Mouse (Mus musculus): Measurements from ENCODE around the gene P2rx7. TPM values are rescaled to one million over a fixed set of nuclear protein-coding genes. Genes with fewer than 3 reads are reported as not detected.
A peak's percentile ranks its signal among the peaks of the same experiment; 100 is the strongest.

P2rx7 gene
- total RNA-seq, 2 experiments from 2014 or later: 8.4 to 9.8 TPM

GRCm38 (mm10) chr5:122679881-122680280, 36.2 kb downstream of the P2rx7 start:
- DNase-seq (ENCODE audit: low spot score in 2 of 2): peak; percentile 18 to 19

GRCm38 (mm10) chr5:122681276-122681675, 37.6 kb downstream of the P2rx7 start:
- Histone ChIP-seq H3K4me3 (no peak overlapping the region), H3K27ac (no peak overlapping the region)
- no peak for DNase-seq (ENCODE audit: low spot score in 2 of 2)
- no peak; the same call in 1 of the 2 replicates for TF ChIP-seq CTCF (conservative IDR thresholded peaks at IDR 0.05)

More at GRCm38 (mm10) chr5:122679881-122680280, 36.2 kb downstream of the P2rx7 start:
- no peak for TF ChIP-seq CTCF (conservative IDR thresholded peaks at IDR 0.05)
- no peak overlapping the region for H3K4me3 ChIP-seq
- no peak overlapping the region for H3K27ac ChIP-seq

- DNase-seq (ENCODE audit: low spot score in 2 of 2): no peak
- no peak for TF ChIP-seq CTCF (conservative IDR thresholded peaks at IDR 0.05)
- Histone ChIP-seq H3K27ac (peak overlapping the region; percentile 39; the same call in 1 of the 2 replicates), H3K4me3 (no peak overlapping the region)
Measured at GRCm38 (mm10) chr5:122683926-122684325, 40.2 kb downstream of the P2rx7 start.

- no peak overlapping the region for H3K27ac ChIP-seq
Measured at GRCm38 (mm10) chr5:122687391-122687790, 43.7 kb downstream of the P2rx7 start.

GRCm38 (mm10) chr5:122689153-122689552, 45.4 kb downstream of the P2rx7 start:
- H3K4me3 ChIP-seq: no peak overlapping the region
- no peak for TF ChIP-seq CTCF (conservative IDR thresholded peaks at IDR 0.05)
- no peak for DNase-seq (ENCODE audit: low spot score in 2 of 2)
- H3K27ac ChIP-seq: no peak overlapping the region

More at GRCm38 (mm10) chr5:122687391-122687790, 43.7 kb downstream of the P2rx7 start:
- H3K4me3 ChIP-seq: no peak overlapping the region
- TF ChIP-seq CTCF (conservative IDR thresholded peaks at IDR 0.05): no peak
- DNase-seq (ENCODE audit: low spot score in 2 of 2): no peak

GRCm38 (mm10) chr5:122690486-122690885, 46.8 kb downstream of the P2rx7 start:
- H3K4me3 ChIP-seq: no peak overlapping the region
- no peak for DNase-seq (ENCODE audit: low spot score in 2 of 2)
- H3K27ac ChIP-seq: no peak overlapping the region
- no peak for TF ChIP-seq CTCF (conservative IDR thresholded peaks at IDR 0.05)

GRCm38 (mm10) chr5:122693431-122694207, 49.9 kb downstream of the P2rx7 start:
- peak overlapping the region; percentile 79 for H3K27ac ChIP-seq
- no peak for TF ChIP-seq CTCF (conservative IDR thresholded peaks at IDR 0.05)
- no peak overlapping the region for H3K4me3 ChIP-seq
- DNase-seq (ENCODE audit: low spot score in 2 of 2): peak; percentile 19 to 49

GRCm38 (mm10) chr5:122695516-122695915, 51.8 kb downstream of the P2rx7 start:
- no peak for DNase-seq (ENCODE audit: low spot score in 2 of 2)
- no peak overlapping the region for H3K27ac ChIP-seq
- H3K4me3 ChIP-seq: no peak overlapping the region
- no peak for TF ChIP-seq CTCF (conservative IDR thresholded peaks at IDR 0.05)

- DNase-seq (ENCODE audit: low spot score in 2 of 2): no peak
- Histone ChIP-seq H3K27ac (no peak overlapping the region), H3K4me3 (no peak overlapping the region)
- no peak for TF ChIP-seq CTCF (conservative IDR thresholded peaks at IDR 0.05)
Measured at GRCm38 (mm10) chr5:122698041-122698700, 54.5 kb downstream of the P2rx7 start.

- TF ChIP-seq CTCF (conservative IDR thresholded peaks at IDR 0.05): no peak
- no peak for DNase-seq (ENCODE audit: low spot score in 2 of 2)
- H3K27ac ChIP-seq: no peak overlapping the region
- H3K4me3 ChIP-seq: no peak overlapping the region
Measured at GRCm38 (mm10) chr5:122698701-122699060, 55.0 kb downstream of the P2rx7 start.

GRCm38 (mm10) chr5:122700109-122700836, 56.6 kb downstream of the P2rx7 start:
- no peak for TF ChIP-seq CTCF (conservative IDR thresholded peaks at IDR 0.05)
- no peak for DNase-seq (ENCODE audit: low spot score in 2 of 2)
- Histone ChIP-seq H3K27ac (no peak overlapping the region), H3K4me3 (no peak overlapping the region)

- TF ChIP-seq CTCF (conservative IDR thresholded peaks at IDR 0.05): no peak
- no peak for DNase-seq (ENCODE audit: low spot score in 2 of 2)
- H3K4me3 ChIP-seq: no peak overlapping the region
- no peak overlapping the region for H3K27ac ChIP-seq
Measured at GRCm38 (mm10) chr5:122700837-122701212, 57.1 kb downstream of the P2rx7 start.

- H3K4me3 ChIP-seq: no peak overlapping the region
- no peak for DNase-seq (ENCODE audit: low spot score in 2 of 2)
- H3K27ac ChIP-seq: no peak overlapping the region
- no peak for TF ChIP-seq CTCF (conservative IDR thresholded peaks at IDR 0.05)
Measured at GRCm38 (mm10) chr5:122702156-122702555, 58.4 kb downstream of the P2rx7 start.
